Mouse (Mus musculus): ENCODE results near the gene 2210016F16Rik.
"Not testable (repeated sequence)": the region's sequence is repeated elsewhere in the genome, so short reads cannot be mapped to it uniquely, and the experiment has no call there.

The 2210016F16Rik gene

GRCm38 (mm10) chr13:58384779-58385546 lies at the start of gene 2210016F16Rik:
Gene 2210016F16Rik (minus strand): TSS chr13:58385225.
- TF ChIP-seq GATA4 (IDR thresholded peaks at IDR 0.05; ENCODE audit: insufficient replicate concordance, low read length) = no peak

GRCm38 (mm10) chr13:58423061-58423660 lies 38.1 kb upstream of the 2210016F16Rik start:
- TF ChIP-seq GATA4 (IDR thresholded peaks at IDR 0.05; ENCODE audit: insufficient replicate concordance, low read length) = no peak

- TF ChIP-seq GATA4 (IDR thresholded peaks at IDR 0.05; ENCODE audit: insufficient replicate concordance, low read length) = peak; percentile 93
Measured at GRCm38 (mm10) chr13:58422242-58422641, 37.2 kb upstream of the 2210016F16Rik start.

- no peak for TF ChIP-seq GATA4 (IDR thresholded peaks at IDR 0.05; ENCODE audit: insufficient replicate concordance, low read length)
Measured at GRCm38 (mm10) chr13:58421026-58421425, 36.0 kb upstream of the 2210016F16Rik start.

GRCm38 (mm10) chr13:58419266-58419665 lies 34.2 kb upstream of the 2210016F16Rik start:
- no peak for TF ChIP-seq GATA4 (IDR thresholded peaks at IDR 0.05; ENCODE audit: insufficient replicate concordance, low read length)

GRCm38 (mm10) chr13:58418656-58419055 lies 33.6 kb upstream of the 2210016F16Rik start:
- no peak for TF ChIP-seq GATA4 (IDR thresholded peaks at IDR 0.05; ENCODE audit: insufficient replicate concordance, low read length)

- no peak for TF ChIP-seq GATA4 (IDR thresholded peaks at IDR 0.05; ENCODE audit: insufficient replicate concordance, low read length)
Measured at GRCm38 (mm10) chr13:58415838-58416237, 30.8 kb upstream of the 2210016F16Rik start.

GRCm38 (mm10) chr13:58415374-58415773 lies 30.3 kb upstream of the 2210016F16Rik start:
- TF ChIP-seq GATA4 (IDR thresholded peaks at IDR 0.05; ENCODE audit: insufficient replicate concordance, low read length) = no peak

- TF ChIP-seq GATA4 (IDR thresholded peaks at IDR 0.05; ENCODE audit: insufficient replicate concordance, low read length) = no peak
Measured at GRCm38 (mm10) chr13:58411073-58411472, 26.0 kb upstream of the 2210016F16Rik start.

- not testable (repeated sequence) for TF ChIP-seq GATA4 (IDR thresholded peaks at IDR 0.05; ENCODE audit: insufficient replicate concordance, low read length)
Measured at GRCm38 (mm10) chr13:58403243-58403642, 18.2 kb upstream of the 2210016F16Rik start, which contains the start of gene Hnrnpk. Gene Hnrnpk (minus strand): TSS chr13:58403343.

GRCm38 (mm10) chr13:58402744-58403110 lies 17.7 kb upstream of the 2210016F16Rik start:
- TF ChIP-seq GATA4 (IDR thresholded peaks at IDR 0.05; ENCODE audit: insufficient replicate concordance, low read length) = no peak

GRCm38 (mm10) chr13:58402003-58402743 lies 17.1 kb upstream of the 2210016F16Rik start, which contains the start of gene Rmi1:
Gene Rmi1 (plus strand): TSS chr13:58402248.
- TF ChIP-seq GATA4 (IDR thresholded peaks at IDR 0.05; ENCODE audit: insufficient replicate concordance, low read length) = 0 out of 2 replicates have a peak, but pooled peaks have one; percentile 12

GRCm38 (mm10) chr13:58401135-58402002 lies 16.3 kb upstream of the 2210016F16Rik start:
- no peak for TF ChIP-seq GATA4 (IDR thresholded peaks at IDR 0.05; ENCODE audit: insufficient replicate concordance, low read length)

GRCm38 (mm10) chr13:58400576-58400975 lies 15.6 kb upstream of the 2210016F16Rik start:
- no peak for TF ChIP-seq GATA4 (IDR thresholded peaks at IDR 0.05; ENCODE audit: insufficient replicate concordance, low read length)

GRCm38 (mm10) chr13:58397651-58398050 lies 12.6 kb upstream of the 2210016F16Rik start:
- TF ChIP-seq GATA4 (IDR thresholded peaks at IDR 0.05; ENCODE audit: insufficient replicate concordance, low read length) = no peak
